Mouse (Mus musculus): ENCODE data around the gene Rbfox3.

Rbfox3 gene

GRCm38 (mm10) chr11:118881786-118882495, 29.5 kb downstream of the Rbfox3 start:
- no peak for DNase-seq (ENCODE audit: low spot score in 2 of 2)

GRCm38 (mm10) chr11:118879466-118880150, 31.8 kb downstream of the Rbfox3 start:
- DNase-seq (ENCODE audit: low spot score in 2 of 2), result no peak

GRCm38 (mm10) chr11:118878605-118879245, 32.7 kb downstream of the Rbfox3 start:
- DNase-seq (ENCODE audit: low spot score in 2 of 2), result no peak

GRCm38 (mm10) chr11:118875243-118875897, 36.0 kb downstream of the Rbfox3 start:
- DNase-seq (ENCODE audit: low spot score in 2 of 2), result no peak

GRCm38 (mm10) chr11:118874487-118875095, 36.8 kb downstream of the Rbfox3 start:
- no peak for DNase-seq (ENCODE audit: low spot score in 2 of 2)

- no peak for DNase-seq (ENCODE audit: low spot score in 2 of 2)
Observed at GRCm38 (mm10) chr11:118874022-118874421, 37.4 kb downstream of the Rbfox3 start.

- no peak for DNase-seq (ENCODE audit: low spot score in 2 of 2)
Observed at GRCm38 (mm10) chr11:118871527-118871926, 39.9 kb downstream of the Rbfox3 start.

GRCm38 (mm10) chr11:118863360-118863759, 48.0 kb downstream of the Rbfox3 start:
- no peak for DNase-seq (ENCODE audit: low spot score in 2 of 2)

- no peak for DNase-seq (ENCODE audit: low spot score in 2 of 2)
Observed at GRCm38 (mm10) chr11:118861801-118862431, 49.5 kb downstream of the Rbfox3 start.

GRCm38 (mm10) chr11:118861246-118861645, 50.2 kb downstream of the Rbfox3 start:
- DNase-seq (ENCODE audit: low spot score in 2 of 2), result no peak

GRCm38 (mm10) chr11:118860812-118861211, 50.6 kb downstream of the Rbfox3 start:
- no peak for DNase-seq (ENCODE audit: low spot score in 2 of 2)

- no peak for DNase-seq (ENCODE audit: low spot score in 2 of 2)
Observed at GRCm38 (mm10) chr11:118859839-118860238, 51.6 kb downstream of the Rbfox3 start.

- DNase-seq (ENCODE audit: low spot score in 2 of 2), result no peak
Observed at GRCm38 (mm10) chr11:118858305-118858704, 53.1 kb downstream of the Rbfox3 start.

GRCm38 (mm10) chr11:118851391-118851790, 60.0 kb downstream of the Rbfox3 start:
- DNase-seq (ENCODE audit: low spot score in 2 of 2), result no peak

- no peak for DNase-seq (ENCODE audit: low spot score in 2 of 2)
Observed at GRCm38 (mm10) chr11:118847986-118848385, 63.4 kb downstream of the Rbfox3 start.

GRCm38 (mm10) chr11:118840992-118841391, 70.4 kb downstream of the Rbfox3 start:
- DNase-seq (ENCODE audit: low spot score in 2 of 2), result no peak

- DNase-seq (ENCODE audit: low spot score in 2 of 2), result no peak
Observed at GRCm38 (mm10) chr11:118838167-118838566, 73.2 kb downstream of the Rbfox3 start.

- no peak for DNase-seq (ENCODE audit: low spot score in 2 of 2)
Observed at GRCm38 (mm10) chr11:118836889-118837288, 74.5 kb downstream of the Rbfox3 start.

- DNase-seq (ENCODE audit: low spot score in 2 of 2), result no peak
Observed at GRCm38 (mm10) chr11:118832793-118833481, 78.5 kb downstream of the Rbfox3 start.

GRCm38 (mm10) chr11:118831730-118832129, 79.7 kb downstream of the Rbfox3 start:
- no peak for DNase-seq (ENCODE audit: low spot score in 2 of 2)

Data from spleen, postnatal 10 days (tissue).